ENCODE assay signal across 25 mouse cellular contexts in the genomic region with DNA sequence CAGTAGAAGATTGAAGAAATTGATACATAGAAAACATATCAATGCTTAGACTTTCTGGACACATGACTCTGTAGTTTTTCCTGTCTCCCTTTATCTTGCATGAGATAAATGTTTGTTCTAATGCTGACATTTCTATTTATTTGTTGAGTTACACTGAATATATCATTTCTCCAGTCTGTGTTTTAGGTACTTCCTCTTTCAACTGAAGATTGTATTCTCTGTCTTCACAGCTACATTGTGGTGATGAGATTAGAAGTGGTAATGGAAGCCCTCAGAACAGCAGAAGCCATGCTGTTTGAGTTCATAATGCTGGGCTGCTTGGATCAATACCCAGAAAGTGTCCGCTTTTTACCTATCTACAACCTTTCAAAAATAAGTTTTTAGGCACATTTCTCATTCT. TPM values are rescaled to one million over a fixed set of nuclear protein-coding genes. Genes with fewer than 3 reads are reported as not detected.
"Had no signal": no experiment of that assay in that cellular context is flagged by ENCODE, and none has a peak within 500 bp of the region (broad histone marks: within the 10 kb centered on the region; RNA-seq: fewer than 3 reads in every experiment).

No protein-coding gene starts in this region.

- DNase-seq: cerebellum, adult 9-11 months; cerebellum, postnatal 14 days; cerebellum, postnatal 25 days; cerebellum, postnatal 36 days; embryo, embryonic 11 days; forebrain, postnatal 0 days; gastrocnemius, adult 2 months; gastrocnemius, postnatal 10 days; gastrocnemius, postnatal 14 days; gastrocnemius, postnatal 25 days; gastrocnemius, postnatal 36 days; heart, adult 11 months; heart, adult 18-20 months; heart, adult 2 months had no signal

- H3K27ac ChIP-seq: embryonic facial prominence, embryonic 10.5 days; embryonic facial prominence, embryonic 12.5 days; embryonic facial prominence, embryonic 13.5 days; embryonic facial prominence, embryonic 15.5 days; forebrain, embryonic 10.5 days; forebrain, embryonic 12.5 days; forebrain, embryonic 13.5 days; forebrain, embryonic 15.5 days; gastrocnemius, adult 2 months; heart, adult 2 months; heart, embryonic 10.5 days had no signal

- H3K9me3 ChIP-seq: embryonic facial prominence, embryonic 10.5 days; embryonic facial prominence, embryonic 12.5 days; embryonic facial prominence, embryonic 13.5 days; embryonic facial prominence, embryonic 15.5 days; forebrain, embryonic 10.5 days; forebrain, embryonic 12.5 days; forebrain, embryonic 13.5 days; forebrain, embryonic 15.5 days; heart, embryonic 10.5 days had no signal

- H3K4me1 ChIP-seq: embryonic facial prominence, embryonic 10.5 days; embryonic facial prominence, embryonic 12.5 days; embryonic facial prominence, embryonic 13.5 days; embryonic facial prominence, embryonic 15.5 days; forebrain, embryonic 10.5 days; forebrain, embryonic 12.5 days; forebrain, embryonic 13.5 days; forebrain, embryonic 15.5 days had no signal

- H3K9ac ChIP-seq: embryonic facial prominence, embryonic 12.5 days; embryonic facial prominence, embryonic 13.5 days; embryonic facial prominence, embryonic 15.5 days; forebrain, embryonic 12.5 days; forebrain, embryonic 13.5 days; forebrain, embryonic 15.5 days; forebrain, postnatal 0 days had no signal

- H3K4me3 ChIP-seq: embryonic facial prominence, embryonic 10.5 days; embryonic facial prominence, embryonic 12.5 days; embryonic facial prominence, embryonic 13.5 days; embryonic facial prominence, embryonic 15.5 days; erythroblast, embryonic 14.5 days; forebrain, embryonic 10.5 days; forebrain, embryonic 12.5 days; forebrain, embryonic 13.5 days; forebrain, embryonic 15.5 days; gastrocnemius, adult 2 months; heart, adult 2 months; heart, embryonic 10.5 days had no signal

- H3K36me3 ChIP-seq: embryonic facial prominence, embryonic 10.5 days; embryonic facial prominence, embryonic 12.5 days; embryonic facial prominence, embryonic 13.5 days; embryonic facial prominence, embryonic 15.5 days; forebrain, embryonic 12.5 days; forebrain, embryonic 15.5 days; heart, embryonic 10.5 days had no signal

- H3K27me3 ChIP-seq: embryonic facial prominence, embryonic 12.5 days; embryonic facial prominence, embryonic 13.5 days; embryonic facial prominence, embryonic 15.5 days; forebrain, embryonic 13.5 days; forebrain, embryonic 15.5 days had no signal

RNA-seq across cellular contexts. Expression of a gene that starts 32.3 kb away (rescaled TPM):
- total RNA-seq: gastrocnemius, postnatal 25 days; gastrocnemius, postnatal 36 days; granulocyte monocyte progenitor cell, adult 5-6 weeks had no signal
